Mouse (Mus musculus) lung, adult 2 months (tissue): ENCODE data around the gene Lemd2.

Source experiments
- CTCF ChIP-seq: fragments of 200-500 bp; IDR thresholded peaks from 2 replicates; pipeline ENCODE4 v1.5.1; 2011; ENCODE audit warnings: mild to moderate bottlenecking, low read length, control low read depth; ENCODE audit not compliant: insufficient read depth
- POLR2A ChIP-seq: fragments of 200-500 bp; IDR thresholded peaks from 2 replicates; pipeline ENCODE4 v1.6.1; 2011; ENCODE audit warnings: low read depth, mild to moderate bottlenecking, control low read depth, low read length, borderline replicate concordance; ENCODE audit errors: extremely low read depth

GRCm38 (mm10) chr17:27188883-27189282 is 15.4 kb downstream of the Lemd2 start:
- no peak for TF ChIP-seq CTCF
- no peak for TF ChIP-seq POLR2A
